Mouse (Mus musculus) kidney, embryonic 14.5 days (tissue): ENCODE measurements around the gene Irs2. TPM values are rescaled to one million over a fixed set of nuclear protein-coding genes. Genes with fewer than 3 reads are reported as not detected.

Source experiments
- ATAC-seq: fragments of 200-750 bp; cut with Nextera tagmentation; 2 replicates; pipeline ENCODE4 v1.8.0; 2017; ENCODE audit warnings: moderate number of reproducible peaks, mild to moderate bottlenecking, moderate TSS enrichment, moderate library complexity; ENCODE audit not compliant: low FRiP score, low TSS enrichment
- H3K27ac ChIP-seq: fragments of 300-500 bp; sonication (generic); 2 replicates; pipeline ENCODE4 v1.5.1; 2014; ENCODE audit warnings: low read depth, mild to moderate bottlenecking, low read length, moderate library complexity, mixed read lengths
- H3K27me3 ChIP-seq: fragments of 300-500 bp; sonication (generic); 2 replicates; pipeline ENCODE4 v1.6.1; 2014; ENCODE audit warnings: mild to moderate bottlenecking, low read length; ENCODE audit not compliant: control insufficient read depth, insufficient read depth
- H3K36me3 ChIP-seq: fragments of 300-500 bp; sonication (generic); 2 replicates; pipeline ENCODE4 v1.6.1; 2014; ENCODE audit warnings: low read length, mixed read lengths; ENCODE audit not compliant: control insufficient read depth, insufficient read depth
- H3K4me1 ChIP-seq: fragments of 300-500 bp; sonication (generic); 2 replicates; pipeline ENCODE4 v1.6.1; 2014; ENCODE audit warnings: low read length, mixed read lengths; ENCODE audit not compliant: control insufficient read depth, insufficient read depth
- H3K4me2 ChIP-seq: fragments of 300-500 bp; sonication (generic); replicated peaks from 2 replicates; pipeline ENCODE4 v1.6.1; 2014; ENCODE audit warnings: low read depth, mild to moderate bottlenecking, low read length
- H3K4me3 ChIP-seq: fragments of 300-500 bp; sonication (generic); 2 replicates; pipeline ENCODE4 v1.5.1; 2014; ENCODE audit warnings: mild to moderate bottlenecking, low read length
- H3K9ac ChIP-seq: fragments of 300-500 bp; sonication (generic); 2 replicates; pipeline ENCODE4 v1.6.1; 2014; ENCODE audit warnings: low read depth, mild to moderate bottlenecking, low read length, moderate library complexity
- H3K9me3 ChIP-seq: fragments of 300-500 bp; sonication (generic); 2 replicates; pipeline ENCODE4 v1.6.1; 2016; ENCODE audit warnings: low read length; ENCODE audit not compliant: control insufficient read depth
- WGBS: fragments of 180-500 bp; shearing (Covaris S2); extraction: QIAGEN DNeasy Blood & Tissue Kit; methylation state at CpG from one replicate; pipeline ENCODE4 v1.1.7; 2014; 5-methylcytosine and 5-hydroxymethylcytosine counted together
- polyA plus RNA-seq: library from polyadenylated mRNA; unstranded; fragments of >200 nt; fragmentation: Nextera tagmentation; extraction: Ambion mirVana; gene quantifications from 2 replicates; pipeline ENCODE4 v1.2.1, GENCODE M21; 2014

The Irs2 gene
- polyA plus RNA-seq, 1 experiment from 2014 or later, result 6.6 TPM

DNA sequence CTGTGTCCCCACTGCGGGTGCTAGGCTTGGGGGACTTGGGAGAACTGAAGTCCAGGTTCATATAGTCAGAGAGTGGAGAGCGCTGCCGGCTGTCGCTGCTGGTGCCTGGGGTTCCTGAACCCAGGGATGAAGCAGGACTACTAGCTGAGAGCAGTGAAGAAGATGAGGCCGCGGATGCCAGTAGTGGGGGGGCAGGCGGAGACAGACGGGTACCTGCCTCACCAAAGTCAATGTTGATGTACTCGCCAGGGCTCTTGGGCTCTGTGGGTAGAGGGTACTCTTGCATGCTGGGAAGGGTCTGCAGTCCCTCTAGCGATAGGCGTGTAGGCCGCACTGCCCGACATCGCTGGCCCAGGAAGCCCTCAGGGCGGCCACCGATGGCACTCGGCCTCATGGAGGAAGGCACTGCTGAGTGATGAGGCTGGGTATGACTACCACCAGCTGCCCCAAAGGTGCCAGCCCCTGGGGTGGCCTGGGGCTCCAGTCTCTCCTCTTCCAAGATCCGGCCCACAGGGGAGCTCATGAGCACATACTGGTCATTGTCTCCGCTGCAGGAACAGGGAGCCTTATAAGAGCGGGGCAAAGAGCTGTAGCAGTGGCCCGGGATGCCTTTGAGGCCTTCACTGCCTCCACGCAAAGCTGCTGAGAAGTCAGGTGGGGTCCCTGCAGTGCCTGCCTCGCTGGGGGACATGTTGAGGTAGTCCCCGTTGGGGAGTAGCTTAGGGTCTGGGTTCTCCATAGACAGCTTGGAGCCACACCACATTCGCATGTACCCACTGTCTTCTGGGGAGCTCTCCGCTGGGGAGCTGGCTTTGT is 2.6 kb downstream of the Irs2 start:
- H3K9me3 ChIP-seq, result no peaks in the 10 kb centered on the region
- H3K4me3 ChIP-seq, result peak overlapping the region; percentile 63
- H3K9ac ChIP-seq, result peak overlapping the region; percentile 78; the same call in 1 of the 2 replicates
- no peaks in the 10 kb centered on the region for H3K27me3 ChIP-seq
- peaks cover 65% of the 10 kb centered on the region for H3K4me1 ChIP-seq
- H3K4me2 ChIP-seq, result peak overlapping the region; percentile 96
- no peak for ATAC-seq
- peaks cover 9% of the 10 kb centered on the region; the same call in 1 of the 2 replicates for H3K36me3 ChIP-seq
- 80% methylated on average over 26 of the region's 26 CpGs for WGBS
- H3K27ac ChIP-seq, result no peak overlapping the region

DNA sequence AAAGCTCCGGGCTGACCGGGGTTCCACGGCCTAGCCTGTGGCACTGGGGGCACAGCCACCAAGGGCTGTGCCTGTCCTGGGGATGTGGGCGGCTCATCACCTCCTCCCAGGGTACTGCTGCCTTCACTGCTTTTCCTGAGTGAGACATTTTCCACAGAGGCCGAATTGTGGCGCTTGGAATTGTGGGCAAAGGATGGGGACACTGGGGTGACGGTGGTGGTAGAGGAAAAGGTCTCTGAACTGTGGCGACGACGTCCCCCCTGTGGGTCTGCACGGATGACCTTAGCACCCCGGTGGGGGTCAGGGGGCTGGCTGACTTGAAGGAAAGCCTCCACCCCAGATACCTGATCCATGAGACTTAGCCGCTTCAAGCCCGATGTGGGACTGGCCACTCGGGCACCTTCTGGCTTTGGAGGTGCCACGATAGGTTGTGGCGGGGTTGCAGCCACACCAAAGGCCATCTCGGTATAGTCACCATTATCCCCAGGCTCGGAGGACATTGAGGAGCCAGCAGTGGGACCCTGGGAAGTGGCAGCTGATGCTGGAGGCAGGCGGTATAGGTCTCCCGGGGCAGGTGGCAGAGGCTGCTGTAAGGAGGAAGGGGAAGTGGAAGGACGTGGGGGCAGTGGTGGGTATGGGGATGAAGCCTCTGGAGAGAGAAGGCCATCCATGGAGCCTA is 3.3 kb downstream of the Irs2 start:
- ATAC-seq, result no peak
- H3K36me3 ChIP-seq, result peaks cover 9% of the 10 kb centered on the region; the same call in 1 of the 2 replicates
- no peak overlapping the region for H3K27ac ChIP-seq
- peak overlapping the region; percentile 78 for H3K9ac ChIP-seq
- WGBS, result 72% methylated on average over 22 of the region's 22 CpGs
- no peaks in the 10 kb centered on the region for H3K9me3 ChIP-seq
- peaks cover 63% of the 10 kb centered on the region for H3K4me1 ChIP-seq
- H3K4me3 ChIP-seq, result peak overlapping the region; percentile 63
- H3K27me3 ChIP-seq, result no peaks in the 10 kb centered on the region
- H3K4me2 ChIP-seq, result peak overlapping the region; percentile 96

DNA sequence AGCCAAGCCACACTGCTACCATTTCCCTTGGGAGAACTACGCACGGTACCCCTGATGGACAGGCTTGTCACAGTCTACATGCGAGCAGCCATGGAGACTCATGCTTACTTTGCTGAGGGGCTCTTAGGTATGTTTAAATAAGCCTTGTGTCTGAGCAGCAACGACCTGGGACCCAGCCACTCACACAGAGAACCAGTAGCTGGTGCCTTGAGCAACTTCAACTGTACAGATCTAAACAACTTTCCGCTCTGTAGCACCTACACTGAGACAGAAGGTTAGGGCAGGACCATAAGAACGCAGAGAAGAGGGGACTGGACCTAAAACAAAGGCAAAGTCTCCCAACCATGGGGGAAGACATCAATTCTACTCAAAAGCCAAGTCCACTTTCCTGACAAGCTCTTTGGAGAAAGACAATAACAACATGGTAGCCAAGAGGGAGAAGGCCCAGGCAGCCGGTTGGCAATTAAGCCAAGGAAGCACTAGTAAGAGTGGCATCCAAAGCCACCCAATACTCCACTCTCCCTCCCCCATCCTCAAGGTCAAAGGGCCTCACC is 4.3 kb downstream of the Irs2 start:
- H3K27ac ChIP-seq, result no peak overlapping the region
- H3K4me1 ChIP-seq, result peaks cover 66% of the 10 kb centered on the region

DNA sequence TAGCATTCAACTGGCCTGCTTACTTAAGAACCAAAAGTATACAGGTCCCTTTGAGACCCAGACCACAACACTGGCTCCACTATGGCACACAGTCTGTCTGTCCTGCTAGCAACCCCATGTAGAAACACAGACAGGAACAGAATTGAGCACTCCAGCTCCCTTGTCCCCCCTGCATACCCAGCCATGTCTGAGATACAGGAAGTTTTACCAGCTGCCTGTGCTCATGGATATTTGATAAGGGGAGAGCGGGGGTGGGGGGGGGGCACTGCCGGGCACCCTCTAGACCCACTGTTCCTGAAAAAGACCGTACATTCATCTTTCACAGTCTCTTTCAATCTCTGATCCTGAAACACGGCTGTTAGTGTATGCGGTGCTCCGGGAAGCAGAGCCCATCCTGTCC is 5.0 kb downstream of the Irs2 start:
- Histone ChIP-seq H3K27ac (no peak overlapping the region), H3K4me2 (peak overlapping the region; percentile 96), H3K27me3 (no peaks in the 10 kb centered on the region), H3K4me1 (peaks cover 66% of the 10 kb centered on the region), H3K36me3 (peaks cover 11% of the 10 kb centered on the region; the same call in 1 of the 2 replicates), H3K4me3 (peak overlapping the region; percentile 63), H3K9ac (peak overlapping the region; percentile 78), H3K9me3 (no peaks in the 10 kb centered on the region)
- 38% methylated on average over 6 of the region's 6 CpGs for WGBS
- no peak for ATAC-seq

More for the DNA sequence above, 4.3 kb downstream of the Irs2 start:
- no peak for ATAC-seq
- 30% methylated on average over 7 of the region's 7 CpGs for WGBS
- no peaks in the 10 kb centered on the region for H3K27me3 ChIP-seq
- peak overlapping the region; percentile 96 for H3K4me2 ChIP-seq
- no peaks in the 10 kb centered on the region for H3K9me3 ChIP-seq
- H3K4me3 ChIP-seq, result peak overlapping the region; percentile 63
- peak overlapping the region; percentile 78 for H3K9ac ChIP-seq
- peaks cover 9% of the 10 kb centered on the region; the same call in 1 of the 2 replicates for H3K36me3 ChIP-seq

DNA sequence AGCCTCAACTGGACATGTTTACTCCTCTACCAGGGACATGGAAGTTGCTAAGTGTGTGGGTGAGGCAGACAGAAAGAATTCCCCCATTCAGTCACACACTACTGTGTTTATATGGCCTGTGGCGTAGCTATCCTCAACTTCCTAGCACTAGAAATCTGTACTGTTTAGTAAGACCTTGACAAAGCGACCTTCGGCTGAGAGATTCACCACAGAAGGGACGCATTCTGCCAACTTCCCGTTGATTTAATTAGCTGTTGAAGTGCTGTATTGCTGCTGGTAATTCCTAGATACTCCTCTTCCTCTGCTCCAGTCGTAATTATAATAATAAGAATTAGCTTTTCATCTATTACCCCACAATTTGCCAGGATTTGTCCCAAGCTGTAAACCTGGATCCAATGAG is 5.4 kb downstream of the Irs2 start:
- H3K27ac ChIP-seq, result no peak overlapping the region; the same call in 1 of the 2 replicates
- ATAC-seq, result no peak
- WGBS, result 21% methylated on average over 6 of the region's 6 CpGs
- peaks cover 13% of the 10 kb centered on the region; the same call in 1 of the 2 replicates for H3K36me3 ChIP-seq
- peaks cover 66% of the 10 kb centered on the region for H3K4me1 ChIP-seq
- H3K9me3 ChIP-seq, result no peaks in the 10 kb centered on the region
- H3K4me2 ChIP-seq, result peak overlapping the region; percentile 96
- peak overlapping the region; percentile 78 for H3K9ac ChIP-seq
- peak overlapping the region; percentile 63 for H3K4me3 ChIP-seq
- H3K27me3 ChIP-seq, result no peaks in the 10 kb centered on the region

DNA sequence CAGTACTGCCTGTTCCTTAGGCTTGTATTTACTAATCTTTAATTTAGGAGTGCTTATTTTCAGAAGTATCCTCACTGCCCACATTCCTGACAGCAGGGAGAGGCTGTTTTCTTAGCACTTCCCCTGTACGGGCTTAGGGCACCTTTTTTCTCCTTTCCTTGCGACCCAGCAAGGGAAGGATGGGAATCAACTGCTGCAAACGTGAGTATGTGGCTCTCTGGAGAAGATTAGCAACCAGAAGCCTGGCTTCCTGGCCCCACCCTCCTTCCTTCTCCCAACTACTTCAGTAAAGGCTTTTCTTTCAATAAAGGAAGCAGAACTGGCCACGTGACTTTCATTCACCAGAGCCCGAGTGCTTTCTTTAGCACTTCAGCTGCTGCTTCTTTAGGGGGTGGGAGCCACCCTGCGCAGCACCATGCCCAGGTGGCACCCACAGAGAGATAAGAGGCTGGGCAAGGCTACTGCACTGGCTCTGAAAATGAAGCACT is 7.2 kb downstream of the Irs2 start:
- Histone ChIP-seq H3K27ac (peak overlapping the region; percentile 24; the same call in 1 of the 2 replicates), H3K9me3 (no peaks in the 10 kb centered on the region), H3K4me1 (peaks cover 58% of the 10 kb centered on the region), H3K27me3 (no peaks in the 10 kb centered on the region), H3K36me3 (peaks cover 16% of the 10 kb centered on the region; the same call in 1 of the 2 replicates), H3K4me3 (peak overlapping the region; percentile 17; the same call in 1 of the 2 replicates), H3K4me2 (peak overlapping the region; percentile 96), H3K9ac (peak overlapping the region; percentile 23; the same call in 1 of the 2 replicates)
- WGBS, result 3% methylated on average over 6 of the region's 6 CpGs
- no peak for ATAC-seq

DNA sequence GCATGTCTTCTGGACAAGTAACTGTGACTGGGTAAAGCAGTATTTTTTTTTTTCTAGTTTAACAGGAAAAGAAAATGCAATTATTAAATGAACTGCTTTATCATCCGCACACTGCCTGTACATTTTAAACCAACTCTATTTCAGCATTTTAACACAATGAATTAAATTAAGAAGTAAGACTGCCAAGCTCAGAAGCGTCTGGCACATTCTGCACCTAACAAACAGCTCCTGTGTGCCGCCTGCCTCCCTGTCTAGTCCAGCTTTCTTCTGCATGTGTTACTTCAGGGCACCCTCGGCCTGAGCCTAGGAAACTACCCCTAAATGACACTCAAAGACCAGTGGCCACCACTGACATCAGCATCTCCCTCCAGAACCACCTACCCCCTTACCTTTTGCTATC is 8.7 kb downstream of the Irs2 start:
- H3K27ac ChIP-seq, result no peak overlapping the region
- no peak overlapping the region for H3K4me3 ChIP-seq
- 82% methylated on average over 4 of the region's 4 CpGs for WGBS
- no peak overlapping the region for H3K9ac ChIP-seq
- no peaks in the 10 kb centered on the region for H3K9me3 ChIP-seq
- H3K36me3 ChIP-seq, result peaks cover 7% of the 10 kb centered on the region; the same call in 1 of the 2 replicates
- peaks cover 48% of the 10 kb centered on the region for H3K4me1 ChIP-seq
- no peak for ATAC-seq
- H3K27me3 ChIP-seq, result no peaks in the 10 kb centered on the region
- H3K4me2 ChIP-seq, result no peak overlapping the region

DNA sequence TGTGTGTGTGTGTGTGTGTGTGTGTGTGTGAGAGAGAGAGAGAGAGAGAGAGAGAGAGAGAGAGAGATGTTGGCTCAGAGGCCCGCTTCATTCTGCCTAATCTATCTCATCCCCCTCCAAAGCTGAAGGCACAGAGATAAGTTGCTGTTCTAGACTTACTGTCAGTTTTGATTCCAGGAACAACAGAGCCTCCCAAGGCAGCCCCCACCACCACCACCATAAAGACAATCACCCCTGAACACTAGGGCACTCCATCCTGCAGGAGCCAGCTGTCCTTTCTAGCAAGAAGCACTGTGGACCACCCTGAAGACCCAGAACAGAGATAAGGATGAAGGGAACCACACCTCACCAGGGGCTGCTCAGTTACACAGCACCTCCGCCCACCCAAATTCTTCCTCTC is 12.0 kb downstream of the Irs2 start:
- H3K4me1 ChIP-seq, result peaks cover 27% of the 10 kb centered on the region
- no peak overlapping the region for H3K9ac ChIP-seq
- ATAC-seq, result no peak
- 98% methylated on average over 2 of the region's 2 CpGs for WGBS
- no peak overlapping the region for H3K27ac ChIP-seq
- no peak overlapping the region for H3K4me2 ChIP-seq
- peaks cover 13% of the 10 kb centered on the region; the same call in 1 of the 2 replicates for H3K36me3 ChIP-seq
- no peak overlapping the region for H3K4me3 ChIP-seq
- no peaks in the 10 kb centered on the region for H3K9me3 ChIP-seq
- no peaks in the 10 kb centered on the region for H3K27me3 ChIP-seq
